ENCODE assay signal across 20 mouse cellular contexts in the genomic region with DNA sequence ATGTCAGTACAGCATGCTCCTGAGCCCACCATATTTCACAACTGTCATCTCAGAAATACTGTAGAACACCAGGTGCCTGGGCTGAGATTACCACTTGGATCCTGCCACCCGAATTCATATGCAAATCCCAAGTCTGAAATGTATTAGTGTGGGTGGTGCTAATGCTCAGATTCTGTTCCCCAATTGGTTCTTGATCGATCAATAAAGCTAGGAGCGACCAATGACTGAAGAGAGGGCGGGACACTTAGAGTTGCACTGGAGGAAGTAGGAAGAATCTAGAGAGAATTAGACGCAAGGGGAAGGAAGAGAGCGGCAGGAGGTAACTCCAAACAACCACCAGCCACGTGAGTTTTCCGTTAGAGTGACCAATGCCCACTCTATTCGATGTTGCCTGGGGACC.
"Had no signal": no experiment of that assay in that cellular context is flagged by ENCODE, and none has a peak within 500 bp of the region (broad histone marks: within the 10 kb centered on the region; RNA-seq: fewer than 3 reads in every experiment).

No protein-coding gene starts in this region.

- H3K4me1 ChIP-seq: liver, embryonic 13.5 days; midbrain, embryonic 12.5 days; midbrain, embryonic 15.5 days; neural tube, embryonic 13.5 days had no signal

- H3K36me3 ChIP-seq: liver, embryonic 13.5 days; midbrain, embryonic 12.5 days; midbrain, embryonic 15.5 days; neural tube, embryonic 13.5 days had no signal

- H3K9me3 ChIP-seq: liver, embryonic 13.5 days; midbrain, embryonic 12.5 days; midbrain, embryonic 15.5 days; neural tube, embryonic 13.5 days had no signal

- H3K27ac ChIP-seq: kidney, postnatal 0 days; layer of hippocampus, adult 2 months; liver, embryonic 13.5 days; midbrain, embryonic 12.5 days; midbrain, embryonic 15.5 days; neural tube, embryonic 13.5 days; stomach, postnatal 0 days had no signal

- H3K9ac ChIP-seq: liver, embryonic 13.5 days; midbrain, embryonic 12.5 days; midbrain, embryonic 15.5 days; neural tube, embryonic 13.5 days had no signal

- H3K4me2 ChIP-seq: liver, embryonic 13.5 days; midbrain, embryonic 12.5 days; midbrain, embryonic 15.5 days; neural tube, embryonic 13.5 days had no signal

- DNase-seq: kidney, adult 2 months; kidney, postnatal 25 days; layer of hippocampus, adult 9-11 months; liver, embryonic 13.5 days; lung, adult 2 months; lung, postnatal 14 days; lung, postnatal 4 days; right cerebral cortex, adult 18-20 months; right cerebral cortex, postnatal 14 days; right cerebral cortex, postnatal 4 days; thymus, adult 2 months; thymus, postnatal 14 days; thymus, postnatal 4 days had no signal

- H3K27me3 ChIP-seq: liver, embryonic 13.5 days; midbrain, embryonic 12.5 days; midbrain, embryonic 15.5 days; neural tube, embryonic 13.5 days had no signal

- H3K4me3 ChIP-seq: layer of hippocampus, adult 2 months; liver, embryonic 13.5 days; midbrain, embryonic 12.5 days; midbrain, embryonic 15.5 days; myocyte; neural tube, embryonic 13.5 days had no signal

- ATAC-seq: midbrain, embryonic 15.5 days had no signal
